Mouse (Mus musculus) kidney, embryonic 14.5 days (tissue): ENCODE measurements around the gene Mgat4c. TPM values are rescaled to one million over a fixed set of nuclear protein-coding genes. Genes with fewer than 3 reads are reported as not detected.

Experiments
- ATAC-seq: fragments of 200-750 bp; cut with Nextera tagmentation; 2 replicates; pipeline ENCODE4 v1.8.0; 2017; ENCODE audit warnings: moderate number of reproducible peaks, mild to moderate bottlenecking, moderate TSS enrichment, moderate library complexity; ENCODE audit not compliant: low FRiP score, low TSS enrichment
- H3K27ac ChIP-seq: fragments of 300-500 bp; sonication (generic); 2 replicates; pipeline ENCODE4 v1.5.1; 2014; ENCODE audit warnings: low read depth, mild to moderate bottlenecking, low read length, moderate library complexity, mixed read lengths
- H3K27me3 ChIP-seq: fragments of 300-500 bp; sonication (generic); 2 replicates; pipeline ENCODE4 v1.6.1; 2014; ENCODE audit warnings: mild to moderate bottlenecking, low read length; ENCODE audit not compliant: control insufficient read depth, insufficient read depth
- H3K36me3 ChIP-seq: fragments of 300-500 bp; sonication (generic); 2 replicates; pipeline ENCODE4 v1.6.1; 2014; ENCODE audit warnings: low read length, mixed read lengths; ENCODE audit not compliant: control insufficient read depth, insufficient read depth
- H3K4me1 ChIP-seq: fragments of 300-500 bp; sonication (generic); 2 replicates; pipeline ENCODE4 v1.6.1; 2014; ENCODE audit warnings: low read length, mixed read lengths; ENCODE audit not compliant: control insufficient read depth, insufficient read depth
- H3K4me2 ChIP-seq: fragments of 300-500 bp; sonication (generic); replicated peaks from 2 replicates; pipeline ENCODE4 v1.6.1; 2014; ENCODE audit warnings: low read depth, mild to moderate bottlenecking, low read length
- H3K4me3 ChIP-seq: fragments of 300-500 bp; sonication (generic); 2 replicates; pipeline ENCODE4 v1.5.1; 2014; ENCODE audit warnings: mild to moderate bottlenecking, low read length
- H3K9ac ChIP-seq: fragments of 300-500 bp; sonication (generic); 2 replicates; pipeline ENCODE4 v1.6.1; 2014; ENCODE audit warnings: low read depth, mild to moderate bottlenecking, low read length, moderate library complexity
- H3K9me3 ChIP-seq: fragments of 300-500 bp; sonication (generic); 2 replicates; pipeline ENCODE4 v1.6.1; 2016; ENCODE audit warnings: low read length; ENCODE audit not compliant: control insufficient read depth
- WGBS: fragments of 180-500 bp; shearing (Covaris S2); extraction: QIAGEN DNeasy Blood & Tissue Kit; methylation state at CpG from one replicate; pipeline ENCODE4 v1.1.7; 2014; 5-methylcytosine and 5-hydroxymethylcytosine counted together
- polyA plus RNA-seq: library from polyadenylated mRNA; unstranded; fragments of >200 nt; fragmentation: Nextera tagmentation; extraction: Ambion mirVana; gene quantifications from 2 replicates; pipeline ENCODE4 v1.2.1, GENCODE M21; 2014

The Mgat4c gene
- polyA plus RNA-seq, 1 experiment from 2014 or later, result 1.6 TPM

DNA sequence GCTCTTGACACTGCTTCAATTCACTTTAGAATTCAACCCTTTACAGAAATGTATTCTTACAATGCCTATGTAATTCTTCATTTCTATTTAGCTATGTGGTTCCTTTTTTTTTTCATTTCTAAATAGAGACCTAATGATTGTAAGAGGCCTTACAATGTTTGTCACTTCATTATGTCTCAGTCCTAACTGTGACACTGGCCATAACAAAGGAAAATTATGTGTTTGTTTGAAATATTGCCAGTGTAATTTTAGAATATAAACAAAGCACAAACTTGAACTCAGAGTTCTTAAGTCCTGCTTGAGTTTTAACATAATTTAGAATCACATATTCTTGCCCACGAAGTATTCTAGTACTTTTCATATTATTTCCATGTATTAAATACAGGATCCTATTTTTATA lies 510.4 kb downstream of the Mgat4c start:
- Histone ChIP-seq H3K4me1 (no peaks in the 10 kb centered on the region), H3K9ac (no peak overlapping the region), H3K36me3 (no peaks in the 10 kb centered on the region), H3K4me3 (no peak overlapping the region), H3K9me3 (no peaks in the 10 kb centered on the region), H3K4me2 (no peak overlapping the region), H3K27ac (no peak overlapping the region), H3K27me3 (no peaks in the 10 kb centered on the region)
- ATAC-seq, result no peak
- WGBS, result 78% methylated on average over 1 of the region's 1 CpGs

DNA sequence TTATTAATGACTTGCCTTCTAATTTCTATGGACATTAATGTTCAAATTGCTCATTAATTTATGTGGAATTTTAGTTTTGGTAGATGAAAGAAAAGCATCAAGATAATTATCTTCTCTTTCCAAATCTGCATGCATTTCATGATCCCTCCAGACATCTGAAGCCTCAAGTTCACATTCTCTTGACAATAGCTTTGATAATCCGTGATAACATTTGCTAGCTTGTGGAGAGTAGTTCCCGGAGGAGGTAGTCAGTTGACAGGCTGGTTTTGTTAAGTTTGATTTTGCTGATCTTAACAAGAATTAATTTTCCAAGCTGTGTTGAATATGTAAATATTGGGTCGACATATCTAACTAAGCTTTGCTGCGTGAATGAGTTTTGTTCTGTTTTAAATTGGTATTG lies 515.6 kb downstream of the Mgat4c start:
- ATAC-seq, result no peak
- no peaks in the 10 kb centered on the region for H3K4me1 ChIP-seq

DNA sequence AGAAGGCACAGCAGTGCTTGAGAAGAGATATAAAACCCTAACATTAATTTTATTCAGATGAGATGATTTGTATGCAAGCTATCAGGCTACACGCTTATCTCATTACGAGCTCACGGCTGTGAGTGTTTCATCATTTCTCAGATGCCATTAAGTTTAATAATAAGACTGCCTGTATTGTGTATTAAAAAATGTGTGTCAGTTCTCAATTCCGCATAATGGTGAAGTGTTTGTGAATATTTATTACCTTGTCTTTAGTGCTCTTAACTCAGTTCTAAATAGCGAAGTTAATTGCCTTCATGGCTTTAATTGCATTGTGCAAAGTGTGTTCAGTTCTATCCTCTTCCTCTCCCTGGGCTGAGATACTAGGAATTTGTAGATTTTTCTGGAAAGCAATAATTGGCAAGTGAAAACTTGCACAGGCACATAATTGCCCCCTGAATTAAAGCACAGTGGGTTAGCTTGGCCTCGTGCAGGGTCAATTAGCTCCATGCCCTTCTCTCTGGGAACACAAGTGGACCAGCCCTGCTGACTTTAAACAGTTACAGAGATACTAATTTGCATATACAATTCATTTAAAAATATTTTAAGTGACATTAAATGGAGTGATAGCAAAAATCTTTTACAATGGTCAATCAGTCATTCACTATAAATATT lies 557.4 kb downstream of the Mgat4c start:
- H3K4me1 ChIP-seq, result no peaks in the 10 kb centered on the region
- no peak overlapping the region for H3K9ac ChIP-seq
- no peak overlapping the region for H3K27ac ChIP-seq
- H3K27me3 ChIP-seq, result no peaks in the 10 kb centered on the region
- 73% methylated on average over 6 of the region's 6 CpGs for WGBS
- H3K4me3 ChIP-seq, result no peak overlapping the region
- no peak overlapping the region for H3K4me2 ChIP-seq
- no peak for ATAC-seq
- H3K9me3 ChIP-seq, result no peaks in the 10 kb centered on the region
- H3K36me3 ChIP-seq, result no peaks in the 10 kb centered on the region

More for the DNA sequence above, 515.6 kb downstream of the Mgat4c start:
- H3K9ac ChIP-seq, result no peak overlapping the region
- H3K9me3 ChIP-seq, result no peaks in the 10 kb centered on the region
- no peak overlapping the region for H3K27ac ChIP-seq
- 90% methylated on average over 4 of the region's 4 CpGs for WGBS
- no peaks in the 10 kb centered on the region for H3K36me3 ChIP-seq
- no peak overlapping the region for H3K4me3 ChIP-seq
- no peak overlapping the region for H3K4me2 ChIP-seq
- H3K27me3 ChIP-seq, result no peaks in the 10 kb centered on the region

DNA sequence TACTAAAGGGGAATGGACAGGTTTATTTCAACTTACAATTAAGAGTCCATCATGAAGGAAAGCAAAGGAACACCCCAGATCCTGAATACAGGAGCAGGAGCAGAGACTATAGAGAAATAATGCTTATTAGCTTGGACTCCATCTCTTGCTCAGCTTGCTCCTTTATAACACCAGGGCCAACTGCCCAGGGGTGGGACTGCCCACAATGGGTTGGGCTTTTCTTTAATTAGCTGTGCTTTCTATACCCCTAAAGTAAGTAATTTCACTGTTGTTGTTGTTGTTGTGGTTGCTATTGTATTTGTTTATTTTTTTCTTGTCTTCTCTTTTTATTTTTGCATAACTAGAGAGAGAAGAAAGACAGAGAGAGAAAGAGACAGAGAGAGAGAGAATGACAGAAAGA lies 562.6 kb downstream of the Mgat4c start:
- Histone ChIP-seq H3K9me3 (no peaks in the 10 kb centered on the region), H3K4me2 (no peak overlapping the region), H3K27me3 (no peaks in the 10 kb centered on the region), H3K4me1 (no peaks in the 10 kb centered on the region), H3K4me3 (no peak overlapping the region), H3K27ac (no peak overlapping the region), H3K9ac (no peak overlapping the region), H3K36me3 (no peaks in the 10 kb centered on the region)
- no peak for ATAC-seq

DNA sequence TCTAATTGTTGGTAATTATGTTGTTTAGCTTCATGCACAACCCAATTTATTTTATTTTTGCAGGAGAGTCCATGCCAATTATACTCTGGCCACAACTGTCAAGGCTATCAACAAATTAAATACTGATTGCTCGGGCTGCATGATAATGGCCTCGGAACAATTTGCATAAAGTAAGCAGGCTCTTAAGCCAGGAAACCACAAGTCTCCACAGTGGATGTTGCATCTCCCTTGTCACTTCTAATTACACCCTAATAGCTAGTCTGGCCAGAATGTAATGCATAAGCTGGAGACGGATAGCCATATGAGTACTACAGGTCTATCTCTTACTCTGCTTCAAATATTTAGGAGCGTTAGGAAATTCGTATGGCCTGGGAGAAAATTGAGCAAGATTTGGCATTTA lies 563.3 kb downstream of the Mgat4c start:
- Histone ChIP-seq H3K4me3 (no peak overlapping the region), H3K36me3 (no peaks in the 10 kb centered on the region), H3K4me1 (no peaks in the 10 kb centered on the region), H3K4me2 (no peak overlapping the region), H3K27me3 (no peaks in the 10 kb centered on the region), H3K9me3 (no peaks in the 10 kb centered on the region), H3K27ac (no peak overlapping the region), H3K9ac (no peak overlapping the region)
- 76% methylated on average over 5 of the region's 5 CpGs for WGBS
- ATAC-seq, result no peak

DNA sequence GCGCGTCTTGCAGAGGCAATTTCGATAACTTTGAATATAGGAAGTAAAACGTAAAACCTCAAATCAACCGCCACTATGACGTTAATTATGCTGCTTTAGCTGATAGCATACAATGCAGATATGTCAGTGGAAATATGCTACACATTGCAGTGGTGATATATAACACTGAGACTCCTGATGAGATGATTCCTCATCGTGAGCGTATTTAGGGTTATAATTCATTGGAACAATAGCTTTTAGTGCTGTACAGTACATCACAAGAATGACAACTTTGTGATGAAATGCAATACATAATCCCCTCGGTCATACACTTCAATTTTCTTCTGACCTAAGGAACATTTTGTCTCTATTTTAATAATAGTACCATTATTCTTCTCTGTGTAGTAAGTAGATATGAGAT lies 564.0 kb downstream of the Mgat4c start:
- H3K4me1 ChIP-seq, result no peaks in the 10 kb centered on the region
- no peaks in the 10 kb centered on the region for H3K9me3 ChIP-seq
- H3K27me3 ChIP-seq, result no peaks in the 10 kb centered on the region
- no peak for ATAC-seq
- H3K27ac ChIP-seq, result no peak overlapping the region
- WGBS, result 77% methylated on average over 9 of the region's 9 CpGs
- no peak overlapping the region for H3K4me3 ChIP-seq
- no peaks in the 10 kb centered on the region for H3K36me3 ChIP-seq
- H3K9ac ChIP-seq, result no peak overlapping the region
- H3K4me2 ChIP-seq, result no peak overlapping the region

DNA sequence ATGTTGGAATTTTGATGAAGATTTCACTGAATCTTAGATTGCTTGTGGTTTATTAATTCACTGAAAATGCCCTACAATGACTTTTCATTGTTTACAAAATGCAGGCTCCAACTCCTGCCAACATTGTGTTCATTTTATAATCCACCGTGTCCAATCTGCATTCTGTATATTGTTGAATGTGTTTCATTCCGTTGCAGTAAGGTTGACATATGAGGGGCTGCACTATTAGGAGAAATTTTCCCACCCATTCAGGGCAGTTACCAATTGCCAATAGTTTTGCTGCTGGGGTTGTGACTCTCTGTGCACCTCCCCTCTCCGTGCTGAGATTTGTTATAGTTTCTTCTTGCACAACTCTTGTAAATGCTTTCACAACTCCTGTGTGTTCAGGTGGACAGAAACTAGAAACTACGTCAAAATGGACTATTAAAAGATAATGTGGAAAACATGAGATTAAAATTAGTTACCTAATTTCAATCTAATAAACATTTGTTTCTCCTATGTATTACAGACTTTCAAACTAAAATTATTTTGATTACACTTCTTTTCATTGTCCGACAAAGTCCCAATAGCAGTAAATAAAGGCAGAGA lies 627.7 kb downstream of the Mgat4c start:
- Histone ChIP-seq H3K27ac (no peak overlapping the region), H3K4me3 (no peak overlapping the region), H3K4me1 (no peaks in the 10 kb centered on the region), H3K9ac (no peak overlapping the region), H3K9me3 (no peaks in the 10 kb centered on the region), H3K4me2 (no peak overlapping the region), H3K27me3 (no peaks in the 10 kb centered on the region), H3K36me3 (no peaks in the 10 kb centered on the region)
- no peak for ATAC-seq
- WGBS, result 92% methylated on average over 5 of the region's 5 CpGs

DNA sequence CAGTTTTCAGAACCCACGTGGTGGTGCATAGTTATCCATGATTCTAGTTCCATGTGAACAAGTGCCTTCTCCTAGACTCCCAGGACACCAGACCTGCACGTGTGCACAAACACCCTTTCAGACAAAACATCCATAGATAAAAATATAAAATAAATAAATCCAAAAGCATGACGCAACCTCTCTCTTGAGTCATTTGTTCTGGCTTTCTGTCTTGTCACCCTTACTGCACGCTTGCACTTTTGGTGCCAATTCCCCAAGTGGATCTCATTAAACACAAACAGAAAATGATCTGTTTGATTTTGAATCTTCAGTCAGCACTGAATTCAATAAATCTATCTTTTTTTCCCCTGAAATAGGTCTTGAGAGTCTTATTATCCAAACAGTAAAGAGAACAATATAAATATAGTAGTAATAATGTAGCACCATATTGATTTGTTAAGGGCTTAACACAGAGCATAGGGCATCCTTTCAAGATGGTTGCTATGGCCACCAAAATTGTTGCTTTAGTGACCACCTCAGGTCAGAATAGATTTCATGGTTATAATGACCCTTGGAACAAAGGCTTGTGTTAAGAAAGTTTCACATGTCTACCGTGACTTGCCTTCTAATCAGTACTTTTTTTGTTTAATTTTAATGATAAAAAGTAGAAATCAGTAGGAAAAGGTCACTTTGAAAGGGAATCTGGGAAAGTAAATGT lies 684.5 kb downstream of the Mgat4c start:
- no peak overlapping the region for H3K27ac ChIP-seq
- no peaks in the 10 kb centered on the region for H3K36me3 ChIP-seq
- H3K4me1 ChIP-seq, result no peaks in the 10 kb centered on the region
- H3K27me3 ChIP-seq, result no peaks in the 10 kb centered on the region
- H3K9ac ChIP-seq, result no peak overlapping the region
- ATAC-seq, result no peak
- 81% methylated on average over 5 of the region's 5 CpGs for WGBS
- no peak overlapping the region for H3K4me3 ChIP-seq
- H3K9me3 ChIP-seq, result no peaks in the 10 kb centered on the region
- H3K4me2 ChIP-seq, result no peak overlapping the region

DNA sequence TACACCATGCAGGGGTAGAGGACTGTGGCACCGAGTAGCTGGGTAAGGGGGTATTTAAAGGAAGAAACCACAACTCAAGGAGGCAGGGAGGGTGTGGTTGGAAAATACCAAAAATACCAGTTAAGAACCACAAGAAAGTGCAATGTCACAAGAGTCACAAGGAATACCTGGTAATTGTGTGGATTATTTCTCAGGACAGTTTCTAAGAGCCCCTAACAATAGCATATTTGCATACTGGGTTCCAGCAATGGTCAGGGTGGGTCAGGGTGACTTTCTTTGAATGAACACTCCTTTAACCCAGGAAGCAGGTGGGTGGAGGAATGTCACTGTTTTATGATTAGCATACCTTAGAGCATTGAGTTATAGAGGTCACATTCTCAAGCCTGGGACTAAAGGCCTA lies 689.3 kb downstream of the Mgat4c start:
- no peaks in the 10 kb centered on the region for H3K4me1 ChIP-seq
- no peak for ATAC-seq
- no peaks in the 10 kb centered on the region for H3K27me3 ChIP-seq
- no peaks in the 10 kb centered on the region for H3K9me3 ChIP-seq
- no peak overlapping the region for H3K27ac ChIP-seq
- WGBS, result 95% methylated on average over 1 of the region's 1 CpGs
- H3K36me3 ChIP-seq, result no peaks in the 10 kb centered on the region
- no peak overlapping the region for H3K4me2 ChIP-seq
- no peak overlapping the region for H3K9ac ChIP-seq
- H3K4me3 ChIP-seq, result no peak overlapping the region
